In the genomic region with DNA sequence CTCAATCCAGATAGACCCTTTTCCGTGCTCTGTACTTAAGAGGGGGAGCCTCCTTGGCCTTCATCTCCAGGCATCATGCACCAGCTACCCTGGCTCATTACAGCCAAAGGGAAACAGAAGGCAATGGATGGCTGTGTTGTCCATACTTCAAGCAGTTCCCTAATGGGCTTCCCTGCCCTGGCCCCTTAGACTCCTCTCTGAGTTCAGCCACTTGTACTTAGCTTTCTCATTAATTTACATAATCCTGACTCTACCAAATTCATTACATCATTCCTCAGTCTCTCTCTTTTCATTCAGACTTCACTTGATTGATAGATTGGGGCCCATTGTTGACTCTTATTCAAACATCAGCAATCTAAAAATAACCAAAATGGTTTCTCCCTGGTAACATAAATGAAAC, we compare ENCODE assay signal across 23 mouse cellular contexts.
"Had no signal": no experiment of that assay in that cellular context is flagged by ENCODE, and none has a peak within 500 bp of the region (broad histone marks: within the 10 kb centered on the region; RNA-seq: fewer than 3 reads in every experiment).

No protein-coding gene starts in this region.

- ATAC-seq: liver, embryonic 12.5 days had no signal

- H3K9me3 ChIP-seq: limb, embryonic 12.5 days; limb, embryonic 15.5 days; liver, embryonic 15.5 days; lung, embryonic 15.5 days; neural tube, embryonic 13.5 days; stomach, embryonic 15.5 days had no signal

- H3K9ac ChIP-seq: limb, embryonic 12.5 days; limb, embryonic 15.5 days; liver, embryonic 12.5 days; liver, embryonic 15.5 days; lung, embryonic 15.5 days; neural tube, embryonic 13.5 days; stomach, embryonic 15.5 days had no signal

- H3K4me2 ChIP-seq: limb, embryonic 12.5 days; limb, embryonic 15.5 days; liver, embryonic 12.5 days; liver, embryonic 15.5 days; lung, embryonic 15.5 days; neural tube, embryonic 13.5 days; stomach, embryonic 15.5 days had no signal

- H3K27me3 ChIP-seq: limb, embryonic 12.5 days; limb, embryonic 15.5 days; liver, embryonic 12.5 days; liver, embryonic 15.5 days; lung, embryonic 15.5 days; megakaryocyte, embryonic 14.5 days; neural tube, embryonic 13.5 days; stomach, embryonic 15.5 days had no signal

- H3K27ac ChIP-seq: kidney, postnatal 0 days; limb, embryonic 12.5 days; limb, embryonic 15.5 days; liver, embryonic 12.5 days; liver, embryonic 15.5 days; lung, embryonic 15.5 days; neural tube, embryonic 13.5 days; stomach, embryonic 15.5 days had no signal

- H3K4me1 ChIP-seq: limb, embryonic 15.5 days; liver, embryonic 12.5 days; liver, embryonic 15.5 days; lung, embryonic 15.5 days; megakaryocyte, embryonic 14.5 days; neural tube, embryonic 13.5 days; stomach, embryonic 15.5 days had no signal

- DNase-seq: kidney, adult 18-20 months; kidney, adult 9 months; kidney, postnatal 36 days; layer of hippocampus, postnatal 36 days; left cerebral cortex, postnatal 4 days; lung, adult 18-20 months; lung, postnatal 10 days; lung, postnatal 36 days; midbrain, embryonic 14.5 days; retina, postnatal 1 day; right cerebral cortex, postnatal 25 days; spleen, adult 18-20 months; thymus, postnatal 25 days had no signal

- H3K4me3 ChIP-seq: limb, embryonic 12.5 days; limb, embryonic 15.5 days; liver, embryonic 12.5 days; liver, embryonic 15.5 days; lung, embryonic 15.5 days; megakaryocyte, embryonic 14.5 days; myocyte; neural tube, embryonic 13.5 days; stomach, embryonic 15.5 days had no signal

- H3K36me3 ChIP-seq: limb, embryonic 12.5 days; limb, embryonic 15.5 days; liver, embryonic 12.5 days; liver, embryonic 15.5 days; lung, embryonic 15.5 days; neural tube, embryonic 13.5 days; stomach, embryonic 15.5 days had no signal
